Mouse (Mus musculus) adrenal gland, adult 8-10 months (tissue): ENCODE data around the gene Hdgfl3. TPM values are rescaled to one million over a fixed set of nuclear protein-coding genes. Genes with fewer than 3 reads are reported as not detected.

Experiments used
- DNase-seq: peaks from one replicate; pipeline ENCODE4 v3.0.0; 2022
- total RNA-seq, 4 experiments: library from RNA; stranded (reverse); gene quantifications; 2 replicates each; pipeline ENCODE4 v1.2.4; 2022

The Hdgfl3 gene
- total RNA-seq, 4 experiments from 2014 or later: 9.9 to 18.2 (median 13.2) TPM

GRCm38 (mm10) chr7:81854568-81855307 is 79.5 kb downstream of the Hdgfl3 start:
- no peak for DNase-seq

GRCm38 (mm10) chr7:81851706-81852105 is 82.6 kb downstream of the Hdgfl3 start:
- no peak for DNase-seq

- DNase-seq: no peak
These were observed 84.1 kb downstream of the Hdgfl3 start for GRCm38 (mm10) chr7:81850171-81850570.

- no peak for DNase-seq
These were observed 84.6 kb downstream of the Hdgfl3 start for GRCm38 (mm10) chr7:81849633-81850032.

GRCm38 (mm10) chr7:81849214-81849613 is 85.1 kb downstream of the Hdgfl3 start:
- DNase-seq: no peak

- no peak for DNase-seq
These were observed 86.5 kb downstream of the Hdgfl3 start for GRCm38 (mm10) chr7:81847777-81848176.

- DNase-seq: no peak
These were observed 87.3 kb downstream of the Hdgfl3 start for GRCm38 (mm10) chr7:81847010-81847409.

- DNase-seq: no peak
These were observed 88.3 kb downstream of the Hdgfl3 start for GRCm38 (mm10) chr7:81846008-81846407.

- no peak for DNase-seq
These were observed 89.0 kb downstream of the Hdgfl3 start for GRCm38 (mm10) chr7:81845313-81845712.

GRCm38 (mm10) chr7:81844801-81845200 is 89.5 kb downstream of the Hdgfl3 start:
- no peak for DNase-seq

GRCm38 (mm10) chr7:81843903-81844302 is 90.4 kb downstream of the Hdgfl3 start:
- DNase-seq: no peak

- DNase-seq: no peak
These were observed 91.3 kb downstream of the Hdgfl3 start for GRCm38 (mm10) chr7:81842998-81843397.

- no peak for DNase-seq
These were observed 92.1 kb downstream of the Hdgfl3 start for GRCm38 (mm10) chr7:81842141-81842540.

- DNase-seq: no peak
These were observed 92.8 kb downstream of the Hdgfl3 start for GRCm38 (mm10) chr7:81841439-81841838.

- no peak for DNase-seq
These were observed 93.6 kb downstream of the Hdgfl3 start for GRCm38 (mm10) chr7:81840661-81841181.

GRCm38 (mm10) chr7:81839746-81840145 is 94.5 kb downstream of the Hdgfl3 start:
- DNase-seq: no peak

- DNase-seq: peak; percentile 48
These were observed 96.5 kb downstream of the Hdgfl3 start for GRCm38 (mm10) chr7:81837771-81838170.

- DNase-seq: no peak
These were observed 98.8 kb downstream of the Hdgfl3 start for GRCm38 (mm10) chr7:81835430-81835829.

- no peak for DNase-seq
These were observed 99.4 kb downstream of the Hdgfl3 start for GRCm38 (mm10) chr7:81834847-81835246.

Other genes starting within 250 kb of the Hdgfl3 start
- gene Homer2, start 226.9 kb downstream of the Hdgfl3 start, total RNA-seq: 10 to 100 TPM in 2 of 4 experiments, 1 to 10 TPM in 2; 2.0 to 15.1 (median 7.6) TPM
- gene Ramac, start 171.5 kb downstream of the Hdgfl3 start, total RNA-seq: 10 to 100 TPM; 46.9 to 62.3 (median 54.4) TPM
- 10 to 100 TPM; 42.5 to 46.9 (median 45.0) TPM for gene 3110040N11Rik, start 145.0 kb downstream of the Hdgfl3 start, total RNA-seq
- 100 to 1,000 TPM in 3 of 4 experiments, 10 to 100 TPM in 1; 97.3 to 112 (median 104) TPM for gene Btbd1, start 105.0 kb downstream of the Hdgfl3 start, total RNA-seq
- not detected for gene Gm10160, start 78.7 kb downstream of the Hdgfl3 start, total RNA-seq
- 10 to 100 TPM; 12.8 to 21.0 (median 16.2) TPM for gene Tm6sf1, start 75.5 kb downstream of the Hdgfl3 start, total RNA-seq
- gene Bnc1, start 57.8 kb upstream of the Hdgfl3 start, total RNA-seq: under 1 TPM; 0.09 to 0.73 (median 0.50) TPM
- gene Sh3gl3, start 239.4 kb upstream of the Hdgfl3 start, total RNA-seq: 10 to 100 TPM in 1 of 4 experiments, 1 to 10 TPM in 3; 7.7 to 10.7 (median 8.6) TPM